Mouse (Mus musculus) cerebellum, adult 2 months (tissue): ENCODE data around the gene Piezo1.

ENCODE experiments used
- CTCF ChIP-seq: fragments of 200-500 bp; IDR thresholded peaks from 2 replicates; pipeline ENCODE4 v1.5.1; 2011; ENCODE audit warnings: low read depth, mild to moderate bottlenecking, control low read depth, low read length, moderate library complexity, borderline replicate concordance; ENCODE audit not compliant: insufficient read depth
- POLR2A ChIP-seq: fragments of 200-500 bp; IDR thresholded peaks from 2 replicates; pipeline ENCODE4 v1.6.1; 2011; ENCODE audit warnings: low read length, control low read depth, borderline replicate concordance; ENCODE audit not compliant: insufficient read depth

- no peak for TF ChIP-seq CTCF
- no peak for TF ChIP-seq POLR2A
Observed at GRCm38 (mm10) chr8:122586749-122587148, 35.6 kb upstream of the Piezo1 start.
